ENCODE assay signal across 8 mouse cellular contexts in the genomic region with DNA sequence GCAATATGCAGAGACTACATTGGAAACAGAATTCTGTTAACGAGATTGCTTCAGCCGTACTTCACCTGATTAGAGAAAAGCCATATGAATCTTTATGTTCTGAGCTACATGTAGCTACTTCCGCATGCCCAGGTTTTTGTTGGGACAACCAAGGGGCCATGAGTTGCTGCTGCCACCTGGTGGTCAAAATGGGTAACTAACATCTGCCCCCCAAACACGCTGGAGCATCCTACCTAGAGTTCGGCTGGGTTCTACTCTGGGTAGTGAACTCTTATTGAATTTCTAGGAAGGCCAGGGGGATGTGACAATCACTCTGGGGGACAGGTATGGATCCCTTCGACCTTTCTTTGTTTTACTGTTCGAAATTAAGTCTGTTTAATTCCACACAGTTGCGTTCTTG. TPM values are rescaled to one million over a fixed set of nuclear protein-coding genes. Genes with fewer than 3 reads are reported as not detected.
A peak's percentile ranks its signal among the peaks of the same experiment; 100 is the strongest.
DNase-seq lines count a peak whose midpoint lies in the region; ATAC-seq and TF ChIP-seq lines count a peak whose summit lies in the region.

No protein-coding gene starts in this region.

- H3K27me3 ChIP-seq in liver, embryonic 12.5 days (replicated peaks): no peaks in the 10 kb centered on the region
- H3K27me3 ChIP-seq in midbrain, embryonic 14.5 days (ENCODE audit: control insufficient read depth, insufficient read depth, low read length): no peaks in the 10 kb centered on the region

- no peak overlapping the region for H3K4me3 ChIP-seq in liver, embryonic 12.5 days
- H3K4me3 ChIP-seq in left cerebral cortex, adult 2 months: no peak overlapping the region
- no peak overlapping the region for H3K4me3 ChIP-seq in midbrain, embryonic 14.5 days (replicated peaks; ENCODE audit: low read depth, low read length)

- 15% methylated on average over 8 of the region's 8 CpGs for WGBS in liver, embryonic 12.5 days (ENCODE audit: insufficient replicate concordance)
- WGBS in midbrain, embryonic 14.5 days: 28% methylated on average over 8 of the region's 8 CpGs

- H3K9me3 ChIP-seq in liver, embryonic 12.5 days (replicated peaks): no peaks in the 10 kb centered on the region
- no peaks in the 10 kb centered on the region for H3K9me3 ChIP-seq in midbrain, embryonic 14.5 days (ENCODE audit: control insufficient read depth, low read length)

- DNase-seq in liver: peak; percentile 71
- DNase-seq in cerebellum, adult 9-11 months: peak; percentile 38
- DNase-seq in frontal cortex, postnatal 14 days (ENCODE audit: low spot score in 2 of 2): peak; percentile 36 to 79
- peak; percentile 72 to 87 for DNase-seq in left cerebral cortex, adult 2 months (ENCODE audit: extremely low spot score in 1 of 2, low spot score in 2 of 2)
- DNase-seq in midbrain, embryonic 14.5 days: peak; percentile 87
- peak; percentile 47 to 71 for DNase-seq in spleen, postnatal 10 days (ENCODE audit: low spot score in 2 of 2)

- TF ChIP-seq CTCF in left cerebral cortex, adult 2 months (IDR thresholded peaks at IDR 0.05): peak; percentile 91

- ATAC-seq in liver, embryonic 12.5 days: no peak
- ATAC-seq in inflammation-experienced regulatory T-cells, adult 6 months: peak; percentile 72
- ATAC-seq in midbrain, embryonic 14.5 days (ENCODE audit: low FRiP score, low TSS enrichment): no peak

- no peak overlapping the region for H3K9ac ChIP-seq in liver, embryonic 12.5 days
- no peak overlapping the region for H3K9ac ChIP-seq in midbrain, embryonic 14.5 days (replicated peaks; ENCODE audit: low read length)

- no peaks in the 10 kb centered on the region for H3K4me1 ChIP-seq in liver, embryonic 12.5 days
- H3K4me1 ChIP-seq in midbrain, embryonic 14.5 days (ENCODE audit: control insufficient read depth, insufficient read depth, low read length): no peaks in the 10 kb centered on the region

- no peaks in the 10 kb centered on the region for H3K36me3 ChIP-seq in liver, embryonic 12.5 days
- H3K36me3 ChIP-seq in midbrain, embryonic 14.5 days (ENCODE audit: control insufficient read depth, insufficient read depth, low read length): no peaks in the 10 kb centered on the region

- H3K4me2 ChIP-seq in liver, embryonic 12.5 days: no peak overlapping the region
- no peak overlapping the region for H3K4me2 ChIP-seq in midbrain, embryonic 14.5 days (ENCODE audit: low read length)

- intact Hi-C loops in left cerebral cortex, adult 2 months (cut with DNase I): loop anchor here (1.0 to 2.0 kb wide), 4 partner anchors 64 to 274 kb away; no protein-coding TSS in a partner anchor

- no peak overlapping the region for H3K27ac ChIP-seq in liver, embryonic 12.5 days
- no peak overlapping the region for H3K27ac ChIP-seq in left cerebral cortex, adult 2 months
- no peak overlapping the region for H3K27ac ChIP-seq in midbrain, embryonic 14.5 days (replicated peaks; ENCODE audit: low read depth, low read length)

RNA-seq across cellular contexts. Expression of gene Wwc2, which starts 25.8 kb away (rescaled TPM):
- polyA plus RNA-seq in liver, embryonic 12.5 days (2016; fragmentation: Nextera tagmentation; extraction: Ambion mirVana): 4.7 and 5.0 TPM in 2 replicates
- polyA plus RNA-seq in inflammation-experienced regulatory T-cells, adult 6 months (2017; shearing (Covaris generic)): under 1 TPM in 2 of 3 experiments, not detected in 1; 0.10 to 0.16 TPM
- 10 to 100 TPM; 24.4 to 24.8 TPM for total RNA-seq in left cerebral cortex, adult 2 months (2021)
- 4.1 and 6.6 TPM in 2 replicates for polyA plus RNA-seq in midbrain, embryonic 14.5 days (2014; fragmentation: Nextera tagmentation; extraction: Ambion mirVana)
